ENCODE assay signal across 1 mouse cellular context in the genomic region with DNA sequence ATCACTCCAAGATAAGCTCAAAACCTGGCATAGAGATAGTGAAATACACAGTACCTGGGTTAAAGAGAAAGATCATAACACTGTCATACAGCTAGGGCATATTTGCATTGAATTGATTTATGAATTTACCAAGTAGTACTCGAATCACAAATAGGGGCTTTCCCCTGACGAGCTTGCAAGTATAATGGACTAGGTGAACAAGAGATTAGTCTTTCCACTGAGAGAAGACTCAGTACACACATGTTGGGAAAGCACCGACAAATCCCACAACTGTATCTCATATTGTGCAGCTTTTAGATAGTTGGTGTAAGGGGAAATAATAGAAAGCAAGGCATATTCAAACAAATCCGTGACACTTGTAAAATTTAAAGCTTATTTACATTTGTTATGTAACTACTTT.
A peak's percentile ranks its signal among the peaks of the same experiment; 100 is the strongest.
TF ChIP-seq lines count a peak whose summit lies in the region.

No protein-coding gene starts in this region.

TF ChIP-seq in CH12.LX, 34 proteins besides CTCF, POLR2A, EP300 and RAD21 (continued from another document):
- TF ChIP-seq TCF12 (IDR thresholded peaks at IDR 0.05; ENCODE audit: low read depth, low read length) (peak; percentile 25; the same call in 1 of the 2 replicates), TBP (conservative IDR thresholded peaks at IDR 0.05; ENCODE audit: low read depth, low read length) (no peak)
